Mouse (Mus musculus): ENCODE data around the gene Vwa2.

DNA sequence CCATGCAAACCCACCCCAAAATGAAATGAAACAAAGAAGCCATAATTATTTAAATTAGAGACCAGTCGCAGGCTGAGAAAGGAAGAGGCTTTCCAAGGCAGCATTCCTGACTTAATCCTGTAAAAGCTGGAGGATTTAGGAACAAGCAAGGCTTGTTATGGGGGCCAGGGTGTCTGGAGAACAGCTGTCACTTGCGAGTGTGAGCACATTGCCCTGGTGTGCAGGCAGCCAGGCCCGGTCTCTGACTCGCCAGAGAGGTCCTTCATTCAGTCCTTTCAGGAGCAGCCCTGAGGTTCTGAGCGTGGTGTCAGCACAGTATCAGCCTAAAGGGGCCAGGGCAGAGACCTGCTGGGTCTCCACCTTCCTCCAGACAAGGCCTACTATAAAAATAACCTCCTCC, 14.6 kb downstream of the Vwa2 start:
- no peak for TF ChIP-seq CTCF (IDR thresholded peaks at IDR 0.05; ENCODE audit: low read depth, low read length)
- no peak for TF ChIP-seq POLR2A (IDR thresholded peaks at IDR 0.05; ENCODE audit: insufficient read depth, low read length)
